Mouse (Mus musculus): ENCODE measurements around the gene Fezf1. TPM values are rescaled to one million over a fixed set of nuclear protein-coding genes. Genes with fewer than 3 reads are reported as not detected.
A peak's percentile ranks its signal among the peaks of the same experiment; 100 is the strongest.

Gene Fezf1
- polyA plus RNA-seq, 1 experiment from 2014 or later: not detected

DNA sequence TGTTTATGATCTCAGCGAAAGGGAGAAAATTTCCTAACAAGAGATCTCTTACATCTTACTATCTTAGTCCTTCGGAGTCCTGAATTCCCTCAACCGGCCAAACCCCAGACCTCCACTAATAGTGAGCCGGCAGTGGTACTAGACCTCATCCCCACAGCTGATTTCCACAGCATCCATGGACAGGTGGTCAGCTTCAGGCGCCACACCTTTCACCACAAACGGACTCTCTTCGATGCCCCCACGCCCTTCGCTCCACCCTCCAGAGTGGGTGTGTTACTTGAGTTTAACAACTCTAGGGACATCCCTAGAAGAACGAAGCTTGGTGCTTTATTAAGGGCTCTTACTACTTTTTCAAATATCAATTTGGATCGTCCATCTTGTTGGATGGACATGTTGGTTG, 6.5 kb upstream of the Fezf1 start:
- ATAC-seq (ENCODE audit: insufficient read depth, low FRiP score, low read depth): no peak
- peaks cover 10% of the 10 kb centered on the region for H3K4me1 ChIP-seq
- WGBS: 3% methylated on average over 11 of the region's 11 CpGs

DNA sequence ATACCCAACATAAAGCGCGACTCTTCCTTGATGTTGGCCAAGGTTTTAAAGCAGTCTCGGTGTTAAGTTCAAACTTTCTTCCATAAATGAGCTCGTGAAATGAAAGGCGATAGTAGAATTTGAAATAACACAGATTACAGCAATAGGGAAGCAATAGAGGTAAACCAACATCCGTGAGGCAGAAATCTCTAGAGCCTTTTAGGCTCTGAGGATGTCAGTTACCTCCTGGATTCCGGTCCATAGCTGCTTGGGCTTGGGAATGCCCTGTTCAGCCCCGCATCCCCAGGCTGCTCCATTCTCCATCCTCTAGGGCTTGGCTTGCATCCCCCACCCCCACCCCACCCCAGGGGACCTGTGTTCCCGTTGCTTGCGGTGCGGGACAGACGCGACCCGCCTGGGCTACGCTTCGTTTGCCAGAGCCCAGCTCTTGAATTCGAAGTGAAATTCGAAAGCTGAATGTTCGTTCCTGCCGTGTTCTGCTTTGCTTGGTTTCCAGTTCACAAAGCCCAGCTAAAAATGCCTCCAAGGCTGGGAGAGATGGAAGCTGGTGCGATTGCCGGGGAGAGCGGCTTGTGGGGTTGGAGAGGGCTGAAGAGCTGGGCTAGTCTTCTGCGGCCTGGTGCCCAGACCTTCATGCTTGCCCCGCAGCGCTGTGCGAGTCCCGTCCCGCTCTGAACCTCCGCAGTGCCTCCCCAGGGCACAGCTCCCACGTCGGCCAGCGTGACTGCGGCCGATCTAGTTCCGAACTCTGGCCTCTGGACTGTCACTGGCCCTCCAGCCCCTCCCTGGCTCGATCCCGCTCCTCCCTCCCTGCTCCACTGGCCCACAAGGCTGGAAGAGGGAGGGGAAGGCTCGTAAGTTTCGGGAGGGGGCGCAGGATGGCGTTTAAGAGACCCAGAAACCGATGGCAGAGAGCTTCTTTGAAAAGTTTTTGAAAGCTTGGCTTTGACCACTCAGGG, 5.5 kb upstream of the Fezf1 start:
- ATAC-seq (ENCODE audit: insufficient read depth, low FRiP score, low read depth): no peak
- Histone ChIP-seq H3K36me3 (no peaks in the 10 kb centered on the region), H3K4me1 (peaks cover 18% of the 10 kb centered on the region), H3K9me3 (no peaks in the 10 kb centered on the region), H3K9ac (no peak overlapping the region), H3K27me3 (replicated peaks) (peaks cover 71% of the 10 kb centered on the region), H3K4me2 (no peak overlapping the region; the same call in 1 of the 2 replicates), H3K27ac (no peak overlapping the region), H3K4me3 (replicated peaks) (no peak overlapping the region)
- 1% methylated on average over 43 of the region's 43 CpGs for WGBS

More for the DNA sequence above, 6.5 kb upstream of the Fezf1 start:
- no peaks in the 10 kb centered on the region for H3K9me3 ChIP-seq
- no peak overlapping the region for H3K27ac ChIP-seq
- no peak overlapping the region for H3K9ac ChIP-seq
- H3K27me3 ChIP-seq (replicated peaks): peaks cover 71% of the 10 kb centered on the region
- no peak overlapping the region for H3K4me2 ChIP-seq
- H3K4me3 ChIP-seq (replicated peaks): no peak overlapping the region
- no peaks in the 10 kb centered on the region for H3K36me3 ChIP-seq

DNA sequence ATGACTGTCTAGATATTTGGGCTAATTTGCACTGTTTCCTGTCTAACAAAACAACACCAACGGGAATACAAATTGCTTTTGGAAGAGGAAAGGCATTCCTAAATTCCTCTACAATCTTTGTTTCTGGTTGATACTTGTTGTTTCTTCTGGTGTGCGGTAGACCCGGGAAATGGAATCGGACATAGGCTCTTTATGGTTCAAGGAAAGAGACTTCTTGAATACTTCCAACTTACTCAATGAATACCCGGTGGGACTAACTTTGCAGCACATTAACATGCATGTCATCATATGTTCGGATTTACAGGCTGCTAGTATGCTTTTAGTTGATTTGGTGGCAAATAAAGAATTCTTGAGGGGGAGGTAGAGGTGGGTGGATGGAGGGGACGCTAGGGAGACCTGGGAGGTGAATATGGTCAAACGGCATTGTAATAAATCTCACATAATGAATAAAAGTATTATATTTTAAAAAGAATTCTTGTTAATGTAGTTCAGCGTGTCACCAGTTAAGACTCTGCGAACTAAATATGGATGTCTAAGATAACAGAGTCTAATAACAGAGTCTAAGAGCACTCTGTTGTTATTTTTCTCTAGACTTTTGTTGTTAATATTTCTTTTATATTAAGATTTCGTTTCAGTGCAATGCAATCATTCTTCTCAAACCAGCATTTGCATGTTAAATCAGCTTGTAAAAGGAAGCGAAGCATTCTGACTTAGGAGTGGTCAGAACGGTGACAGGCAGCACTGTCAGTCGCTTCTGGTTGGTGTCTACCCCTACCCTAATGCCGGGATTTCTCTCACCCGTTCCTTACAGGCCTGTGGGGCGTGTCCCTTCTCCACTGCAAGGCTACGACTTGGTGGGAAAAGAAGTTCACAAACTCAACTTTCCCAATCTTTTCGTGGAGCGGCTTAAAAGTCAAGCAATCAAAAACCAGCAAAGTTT, 4.3 kb upstream of the Fezf1 start:
- Histone ChIP-seq H3K9ac (no peak overlapping the region), H3K9me3 (no peaks in the 10 kb centered on the region), H3K27me3 (replicated peaks) (peaks cover 72% of the 10 kb centered on the region), H3K4me1 (peaks cover 25% of the 10 kb centered on the region), H3K27ac (no peak overlapping the region), H3K36me3 (no peaks in the 10 kb centered on the region), H3K4me3 (replicated peaks) (no peak overlapping the region), H3K4me2 (no peak overlapping the region)
- 3% methylated on average over 20 of the region's 20 CpGs for WGBS
- ATAC-seq (ENCODE audit: insufficient read depth, low FRiP score, low read depth): no peak

DNA sequence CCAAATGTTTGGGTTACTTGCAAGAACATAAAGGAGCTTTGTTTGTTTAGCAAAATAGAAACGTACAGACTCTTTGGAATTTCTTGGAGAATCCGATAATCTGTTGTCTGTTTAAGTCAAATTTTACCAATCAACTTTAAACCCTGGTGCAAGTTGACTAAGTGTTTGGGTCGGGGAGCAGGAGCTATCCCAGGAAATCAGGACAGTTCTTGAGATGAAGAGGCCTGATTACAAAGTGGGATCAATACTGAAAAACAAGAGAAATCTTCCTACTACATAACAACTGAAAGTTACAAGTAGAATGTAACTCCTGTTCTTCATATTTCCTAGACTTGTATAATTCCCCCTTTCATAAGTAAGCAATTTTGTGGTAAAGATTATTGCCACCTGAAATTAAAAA, 3.3 kb upstream of the Fezf1 start:
- 6% methylated on average over 3 of the region's 3 CpGs for WGBS
- H3K9ac ChIP-seq: no peak overlapping the region
- no peak overlapping the region for H3K27ac ChIP-seq
- peaks cover 75% of the 10 kb centered on the region for H3K27me3 ChIP-seq (replicated peaks)
- peaks cover 28% of the 10 kb centered on the region for H3K4me1 ChIP-seq
- H3K4me2 ChIP-seq: no peak overlapping the region
- no peaks in the 10 kb centered on the region for H3K36me3 ChIP-seq
- H3K9me3 ChIP-seq: no peaks in the 10 kb centered on the region
- no peak overlapping the region for H3K4me3 ChIP-seq (replicated peaks)
- no peak for ATAC-seq (ENCODE audit: insufficient read depth, low FRiP score, low read depth)

DNA sequence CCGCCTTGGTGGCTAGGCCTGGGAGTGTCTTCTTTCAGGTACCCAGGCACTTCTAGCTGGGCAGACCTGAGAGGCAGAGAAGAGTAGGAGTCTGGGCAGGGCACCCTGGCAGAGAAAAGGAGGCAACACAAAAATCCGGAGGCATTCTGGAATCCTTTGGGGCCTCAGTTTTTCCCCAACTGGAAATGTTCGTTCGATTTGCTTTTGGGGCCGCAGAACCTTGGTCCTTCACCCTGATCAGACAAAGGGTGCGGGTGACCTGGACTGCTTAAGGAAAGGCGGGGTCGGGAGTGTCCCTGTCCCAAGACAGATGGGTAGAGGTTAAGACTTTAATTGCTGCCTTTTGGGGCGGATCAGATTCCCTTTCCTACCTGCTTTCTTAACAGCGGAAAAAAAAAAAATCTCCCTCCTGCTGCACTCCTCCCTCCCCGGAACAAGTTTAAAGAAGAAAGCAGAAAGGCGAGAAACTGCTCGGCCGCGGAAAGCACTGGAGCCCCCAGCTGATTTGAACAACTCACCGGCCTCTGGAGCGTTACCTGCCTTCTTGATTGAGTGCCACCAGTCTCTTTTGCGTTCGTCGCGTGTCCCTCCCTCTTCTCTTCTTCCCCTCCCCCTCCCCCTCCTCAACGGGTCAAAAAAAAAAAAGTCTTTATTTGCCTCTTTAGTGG, 2.3 kb upstream of the Fezf1 start:
- peaks cover 81% of the 10 kb centered on the region for H3K27me3 ChIP-seq (replicated peaks)

DNA sequence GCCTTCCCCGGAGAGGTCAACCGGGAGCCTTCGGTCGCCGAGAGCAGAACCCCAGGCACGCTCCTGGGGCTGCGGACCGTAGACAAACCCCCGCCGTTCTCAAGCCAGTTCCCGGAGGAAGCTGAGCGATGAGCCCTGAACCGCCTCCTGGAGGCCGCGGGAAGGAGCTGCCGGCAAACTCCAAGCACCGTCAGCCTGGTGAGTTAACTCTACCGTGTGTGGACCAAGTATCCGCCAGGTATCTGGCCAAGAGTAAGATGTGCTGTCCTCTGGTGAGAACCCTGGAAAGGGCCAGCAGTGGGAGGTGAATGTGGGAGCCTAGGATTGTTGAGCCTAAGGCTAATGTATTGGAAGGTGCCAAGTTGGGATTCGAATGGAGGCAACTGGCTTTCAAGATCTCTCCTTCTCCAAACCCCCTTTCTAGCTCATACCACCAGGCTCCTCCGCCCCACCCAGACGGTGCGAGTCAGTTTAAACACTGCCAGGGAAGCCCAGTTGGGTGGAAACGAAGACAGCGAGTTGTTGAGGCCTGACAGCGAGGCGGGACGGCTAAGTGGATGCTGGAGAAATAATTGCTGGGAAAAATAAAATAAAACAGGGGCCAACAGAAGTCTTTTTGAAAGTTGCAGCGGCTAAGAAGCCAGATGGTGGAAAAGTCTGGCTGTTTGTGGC, 1.6 kb upstream of the Fezf1 start:
- Histone ChIP-seq H3K4me3 (replicated peaks) (peak overlapping the region; percentile 36), H3K4me2 (peak overlapping the region; percentile 65), H3K9me3 (no peaks in the 10 kb centered on the region), H3K27ac (no peak overlapping the region), H3K27me3 (replicated peaks) (peaks cover 79% of the 10 kb centered on the region), H3K4me1 (peaks cover 28% of the 10 kb centered on the region), H3K36me3 (no peaks in the 10 kb centered on the region), H3K9ac (no peak overlapping the region)
- no peak; the same call in 1 of the 2 replicates for ATAC-seq (ENCODE audit: insufficient read depth, low FRiP score, low read depth)
- 2% methylated on average over 29 of the region's 29 CpGs for WGBS

More for the DNA sequence above, 2.3 kb upstream of the Fezf1 start:
- ATAC-seq (ENCODE audit: insufficient read depth, low FRiP score, low read depth): no peak
- no peaks in the 10 kb centered on the region for H3K36me3 ChIP-seq
- H3K9ac ChIP-seq: no peak overlapping the region
- no peak overlapping the region for H3K4me3 ChIP-seq (replicated peaks)
- WGBS: 4% methylated on average over 22 of the region's 22 CpGs
- peaks cover 28% of the 10 kb centered on the region for H3K4me1 ChIP-seq
- H3K4me2 ChIP-seq: no peak overlapping the region
- H3K9me3 ChIP-seq: no peaks in the 10 kb centered on the region
- H3K27ac ChIP-seq: no peak overlapping the region

DNA sequence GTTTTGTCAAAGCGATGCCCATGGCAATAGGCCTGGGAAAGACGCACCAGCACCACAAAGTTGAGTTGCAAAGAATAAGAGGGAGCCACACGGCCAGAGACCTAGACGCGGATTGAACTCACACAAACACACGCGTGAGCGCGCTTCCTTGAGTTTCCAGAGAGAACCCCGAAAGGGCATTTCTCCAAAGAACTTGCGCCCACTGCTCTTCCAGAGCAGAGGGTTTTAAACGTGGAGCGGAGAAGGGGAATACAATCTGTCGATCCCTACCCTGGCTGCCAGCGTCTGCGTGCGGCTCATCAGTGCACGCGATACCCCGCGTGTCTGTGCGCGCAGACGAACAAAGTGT, 865 bp upstream of the Fezf1 start:
- no peak for ATAC-seq (ENCODE audit: insufficient read depth, low FRiP score, low read depth)
- peaks cover 28% of the 10 kb centered on the region for H3K4me1 ChIP-seq
- no peak overlapping the region for H3K27ac ChIP-seq
- no peaks in the 10 kb centered on the region for H3K9me3 ChIP-seq
- H3K9ac ChIP-seq: no peak overlapping the region
- no peaks in the 10 kb centered on the region for H3K36me3 ChIP-seq
- H3K4me2 ChIP-seq: peak overlapping the region; percentile 65
- 2% methylated on average over 24 of the region's 24 CpGs for WGBS
- H3K27me3 ChIP-seq (replicated peaks): peaks cover 81% of the 10 kb centered on the region
- peak overlapping the region; percentile 36; the same call in 1 of the 2 replicates for H3K4me3 ChIP-seq (replicated peaks)

DNA sequence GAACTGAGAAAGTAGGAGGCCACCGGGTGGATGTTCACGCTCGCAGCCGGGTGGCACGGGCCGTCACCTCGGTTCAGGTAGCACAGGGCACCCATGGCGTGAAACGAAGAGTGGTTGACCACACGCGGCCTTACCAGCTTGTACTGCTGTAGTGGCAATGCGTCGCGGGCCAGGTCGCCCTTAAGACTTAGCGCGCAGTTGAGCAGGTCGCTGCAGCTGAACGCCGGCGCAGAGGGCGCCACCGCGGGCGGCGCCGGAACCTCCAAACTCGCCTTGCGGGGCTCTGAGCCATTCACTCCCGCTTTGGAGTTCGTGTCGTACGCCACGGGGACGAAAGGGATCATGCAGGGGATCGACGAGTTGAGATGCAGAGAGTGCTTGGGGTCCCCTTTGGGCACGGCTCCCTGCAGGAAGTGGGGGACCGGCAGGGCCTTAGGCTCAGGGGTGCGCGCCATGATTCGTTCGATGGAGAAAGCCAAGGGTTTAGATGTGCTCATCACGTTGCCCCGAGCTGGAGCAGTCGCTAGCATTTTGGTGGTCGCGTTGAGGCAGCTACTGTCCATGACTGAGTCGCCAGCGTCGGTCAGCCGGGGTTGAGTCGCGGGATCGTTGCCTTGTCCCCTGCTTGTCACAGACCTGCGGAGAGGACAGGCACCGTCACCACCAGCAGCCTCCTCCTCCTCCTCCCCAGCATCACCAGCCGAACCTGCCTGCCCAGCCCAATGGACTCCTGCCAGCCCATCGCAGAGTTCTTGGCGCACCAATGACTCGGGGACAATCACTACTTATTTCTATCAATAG, 450 bp downstream of the Fezf1 start:
- Histone ChIP-seq H3K27ac (no peak overlapping the region), H3K27me3 (replicated peaks) (peaks cover 81% of the 10 kb centered on the region), H3K9me3 (no peaks in the 10 kb centered on the region), H3K4me1 (peaks cover 22% of the 10 kb centered on the region), H3K4me2 (peak overlapping the region; percentile 65), H3K36me3 (no peaks in the 10 kb centered on the region), H3K9ac (no peak overlapping the region), H3K4me3 (replicated peaks) (peak overlapping the region; percentile 18)
- ATAC-seq (ENCODE audit: insufficient read depth, low FRiP score, low read depth): no peak
- under 1% methylated on average over 61 of the region's 61 CpGs for WGBS

DNA sequence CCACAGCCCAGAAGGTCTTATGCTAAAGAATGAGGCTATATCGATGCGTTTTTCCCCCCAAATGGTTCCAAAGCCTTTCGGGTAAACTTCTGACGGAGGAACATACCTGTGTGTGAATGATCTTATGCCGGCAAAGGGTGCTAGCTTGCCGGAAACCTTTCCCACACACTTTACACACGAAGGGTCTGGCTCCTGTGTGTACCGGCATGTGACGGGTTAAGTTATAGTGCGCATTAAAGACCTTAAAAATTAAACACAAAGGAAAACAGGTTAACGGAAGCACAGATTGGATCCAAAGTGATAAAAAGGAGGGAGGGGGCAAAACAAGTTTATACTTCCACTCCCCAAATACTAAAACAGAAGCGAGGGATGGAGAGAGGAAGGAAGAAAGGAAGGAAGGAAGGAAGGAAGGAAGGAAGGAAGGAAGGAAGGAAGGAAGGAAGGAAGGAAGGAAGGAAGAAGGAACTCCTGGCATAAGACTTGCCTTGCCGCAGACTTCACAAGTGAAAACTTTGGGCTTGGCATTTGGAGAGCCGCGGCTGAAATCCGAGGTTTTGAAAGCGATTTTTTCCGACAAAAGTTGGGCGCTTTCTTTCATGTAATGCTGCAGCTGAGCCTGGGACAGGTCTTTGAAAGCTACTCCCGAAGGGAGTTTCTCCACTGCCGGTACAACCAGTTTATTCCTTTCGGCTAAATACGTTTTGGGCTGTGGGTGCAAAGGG, 1.2 kb downstream of the Fezf1 start:
- Histone ChIP-seq H3K4me3 (replicated peaks) (peak overlapping the region; percentile 17; the same call in 1 of the 2 replicates), H3K27ac (no peak overlapping the region), H3K27me3 (replicated peaks) (peaks cover 82% of the 10 kb centered on the region), H3K9ac (no peak overlapping the region), H3K9me3 (no peaks in the 10 kb centered on the region), H3K36me3 (no peaks in the 10 kb centered on the region), H3K4me1 (peaks cover 22% of the 10 kb centered on the region), H3K4me2 (peak overlapping the region; percentile 65)
- ATAC-seq (ENCODE audit: insufficient read depth, low FRiP score, low read depth): no peak
- WGBS: 2% methylated on average over 23 of the region's 23 CpGs

DNA sequence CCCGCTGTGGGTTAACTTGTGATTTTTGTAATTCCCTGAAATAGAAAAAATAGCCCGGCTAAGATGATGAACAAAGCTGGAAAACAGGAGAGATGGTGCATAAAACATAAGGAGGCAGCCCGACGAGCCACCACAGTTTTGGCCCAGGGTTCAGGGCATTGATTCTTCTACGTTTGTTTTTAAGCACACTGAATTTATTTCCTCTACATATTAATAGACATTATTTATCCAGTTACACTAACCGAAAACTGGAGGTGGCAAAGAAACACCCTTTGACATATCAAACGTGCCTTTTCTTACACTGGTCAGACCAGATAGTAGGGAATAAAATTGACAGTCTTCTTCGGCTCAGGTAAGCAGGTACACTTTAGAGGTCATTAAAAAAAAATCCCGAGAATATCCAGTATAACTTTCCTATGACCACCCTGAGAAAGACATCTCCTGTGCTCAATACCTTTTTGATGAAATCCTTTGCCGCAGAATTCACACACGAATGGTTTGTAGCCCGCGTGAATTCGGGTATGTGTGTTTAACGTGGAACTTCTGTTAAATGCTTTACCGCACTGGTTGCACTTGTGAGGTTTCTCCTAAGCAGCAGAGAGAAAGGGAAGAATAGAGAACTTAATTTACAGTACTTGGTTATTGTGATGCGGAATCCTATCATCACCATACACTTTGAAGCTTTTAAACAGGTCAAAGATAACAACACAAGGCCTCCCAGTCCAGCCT, 1.9 kb downstream of the Fezf1 start:
- Histone ChIP-seq H3K27me3 (replicated peaks) (peaks cover 83% of the 10 kb centered on the region), H3K27ac (no peak overlapping the region), H3K9me3 (no peaks in the 10 kb centered on the region), H3K4me3 (replicated peaks) (no peak overlapping the region), H3K36me3 (no peaks in the 10 kb centered on the region), H3K4me1 (peaks cover 22% of the 10 kb centered on the region), H3K4me2 (no peak overlapping the region), H3K9ac (no peak overlapping the region)
- ATAC-seq (ENCODE audit: insufficient read depth, low FRiP score, low read depth): no peak
- 5% methylated on average over 17 of the region's 17 CpGs for WGBS

Measured in stomach, embryonic 15.5 days (tissue).